Mouse (Mus musculus) olfactory bulb, adult 2 months (tissue): ENCODE results near the gene Epb42.

Experiments
- CTCF ChIP-seq: fragments of 200-500 bp; IDR thresholded peaks from 2 replicates; pipeline ENCODE4 v1.5.1; 2012; ENCODE audit warnings: low read depth, mild to moderate bottlenecking, low read length, moderate library complexity; ENCODE audit not compliant: insufficient read depth
- POLR2A ChIP-seq: fragments of 200-500 bp; IDR thresholded peaks from 2 replicates; pipeline ENCODE4 v1.6.1; 2012; ENCODE audit warnings: mild to moderate bottlenecking, low read depth, low read length, moderate library complexity; ENCODE audit not compliant: insufficient read depth

- TF ChIP-seq CTCF: no peak
- no peak for TF ChIP-seq POLR2A
These were observed 14.0 kb downstream of the Epb42 start for GRCm38 (mm10) chr2:121022918-121023317.
